Mouse (Mus musculus) retina, adult 2 months (tissue): ENCODE results near the gene Gm20481.
"Not testable (repeated sequence)": the region's sequence is repeated elsewhere in the genome, so short reads cannot be mapped to it uniquely, and the experiment has no call there.

Source experiments
- DNase-seq: peaks from one replicate; pipeline ENCODE4 v3.0.0-alpha.2; 2012; ENCODE audit warnings: low read depth, low spot score

Gene Gm20481

GRCm38 (mm10) chr17:34951636-34952377 is 17.9 kb upstream of the Gm20481 start:
- no peak for DNase-seq

GRCm38 (mm10) chr17:34952378-34953040 is 17.2 kb upstream of the Gm20481 start:
- peak; percentile 77 for DNase-seq

- no peak for DNase-seq
These were observed 16.5 kb upstream of the Gm20481 start for GRCm38 (mm10) chr17:34953258-34953657.

GRCm38 (mm10) chr17:34953904-34954303 is 15.8 kb upstream of the Gm20481 start:
- no peak for DNase-seq

GRCm38 (mm10) chr17:34954831-34955230 is 14.9 kb upstream of the Gm20481 start:
- no peak for DNase-seq

GRCm38 (mm10) chr17:34955884-34956283 is 13.8 kb upstream of the Gm20481 start:
- DNase-seq = no peak

- DNase-seq = no peak
These were observed 13.4 kb upstream of the Gm20481 start for GRCm38 (mm10) chr17:34956340-34956739.

- not testable (repeated sequence) for DNase-seq
These were observed 12.4 kb upstream of the Gm20481 start for GRCm38 (mm10) chr17:34957291-34957690.

GRCm38 (mm10) chr17:34957966-34958365 is 11.7 kb upstream of the Gm20481 start:
- DNase-seq = not testable (repeated sequence)

- DNase-seq = not testable (repeated sequence)
These were observed 11.0 kb upstream of the Gm20481 start for GRCm38 (mm10) chr17:34958734-34959129.

GRCm38 (mm10) chr17:34959130-34959778 is 10.5 kb upstream of the Gm20481 start, which contains the start of gene Hspa1b:
TSS of gene Hspa1b (minus strand) at chr17:34959238.
- peak; percentile 57 for DNase-seq

- no peak for DNase-seq
These were observed 9.7 kb upstream of the Gm20481 start for GRCm38 (mm10) chr17:34959881-34960515.

- no peak for DNase-seq
These were observed 8.8 kb upstream of the Gm20481 start for GRCm38 (mm10) chr17:34960702-34961493.

GRCm38 (mm10) chr17:34962125-34962524 is 7.6 kb upstream of the Gm20481 start:
- no peak for DNase-seq

GRCm38 (mm10) chr17:34962841-34963240 is 6.9 kb upstream of the Gm20481 start:
- no peak for DNase-seq

GRCm38 (mm10) chr17:34964640-34965049 is 5.1 kb upstream of the Gm20481 start:
- DNase-seq = peak; percentile 81

- DNase-seq = no peak
These were observed 4.1 kb upstream of the Gm20481 start for GRCm38 (mm10) chr17:34965627-34966026.

- DNase-seq = not testable (repeated sequence)
These were observed 1.1 kb downstream of the Gm20481 start for GRCm38 (mm10) chr17:34970850-34971249.

- not testable (repeated sequence) for DNase-seq
These were observed 2.0 kb downstream of the Gm20481 start for GRCm38 (mm10) chr17:34971694-34972068.

- peak; percentile 57 for DNase-seq
These were observed 2.5 kb downstream of the Gm20481 start, which contains the start of the genes Hspa1a and Hspa1l for GRCm38 (mm10) chr17:34972069-34972749. TSS of gene Hspa1a (minus strand) at chr17:34972156. TSS of gene Hspa1l (plus strand) at chr17:34972703.
